Mouse (Mus musculus) stomach, postnatal 0 days (tissue): ENCODE results near the gene 4931428F04Rik. TPM values are rescaled to one million over a fixed set of nuclear protein-coding genes. Genes with fewer than 3 reads are reported as not detected.

Source experiments
- ATAC-seq: fragments of 200-750 bp; cut with Nextera tagmentation; 2 replicates; pipeline ENCODE4 v1.8.0; 2017; ENCODE audit not compliant: low FRiP score, low TSS enrichment
- DNase-seq: peaks from one replicate; pipeline ENCODE4 v3.0.0-alpha.2; 2016; ENCODE audit warnings: low spot score
- H3K27ac ChIP-seq: fragments of 300-500 bp; sonication (generic); replicated peaks from 2 replicates; pipeline ENCODE4 v1.5.1; 2014; ENCODE audit warnings: mild to moderate bottlenecking, control low read depth
- H3K27me3 ChIP-seq: fragments of 300-500 bp; sonication (generic); 2 replicates; pipeline ENCODE4 v1.6.1; 2014; ENCODE audit warnings: low read length; ENCODE audit not compliant: control insufficient read depth, insufficient read depth
- H3K36me3 ChIP-seq: fragments of 300-500 bp; sonication (generic); 2 replicates; pipeline ENCODE4 v1.6.1; 2014; ENCODE audit warnings: low read length, mixed read lengths; ENCODE audit not compliant: control insufficient read depth, insufficient read depth
- H3K4me1 ChIP-seq: fragments of 300-500 bp; sonication (generic); replicated peaks from 2 replicates; pipeline ENCODE4 v1.6.1; 2014; ENCODE audit warnings: antibody characterized with exemption; ENCODE audit not compliant: control insufficient read depth, insufficient read depth
- H3K4me2 ChIP-seq: fragments of 300-500 bp; sonication (generic); replicated peaks from 2 replicates; pipeline ENCODE4 v1.6.1; 2014; ENCODE audit warnings: low read depth, mild to moderate bottlenecking, control low read depth, moderate library complexity
- H3K4me3 ChIP-seq: fragments of 300-500 bp; sonication (generic); 2 replicates; pipeline ENCODE4 v1.5.1; 2014; ENCODE audit warnings: low read depth, low read length, control low read depth
- H3K9ac ChIP-seq: fragments of 300-500 bp; sonication (generic); 2 replicates; pipeline ENCODE4 v1.6.1; 2014; ENCODE audit warnings: mild to moderate bottlenecking, low read length, control low read depth, mixed read lengths
- H3K9me3 ChIP-seq: fragments of 300-500 bp; sonication (generic); 2 replicates; pipeline ENCODE4 v1.6.1; 2016; ENCODE audit warnings: low read length; ENCODE audit not compliant: control insufficient read depth
- CTCF ChIP-seq: IDR thresholded peaks from 2 replicates; pipeline ENCODE4 v1.5.1; 2016; ENCODE audit warnings: antibody characterized with exemption, low read depth, mild to moderate bottlenecking, moderate library complexity
- EP300 ChIP-seq: optimal IDR thresholded peaks from 2 replicates; pipeline ENCODE3; 2016; ENCODE audit warnings: antibody characterized with exemption
- WGBS: fragments of 180-500 bp; shearing (Covaris S2); extraction: QIAGEN DNeasy Blood & Tissue Kit; methylation state at CpG from one replicate; pipeline ENCODE4 v1.1.7; 2014; 5-methylcytosine and 5-hydroxymethylcytosine counted together
- polyA plus RNA-seq: library from polyadenylated mRNA; unstranded; fragments of >200 nt; fragmentation: Nextera tagmentation; extraction: Ambion mirVana; gene quantifications from 2 replicates; pipeline ENCODE4 v1.2.1, GENCODE M21; 2015

4931428F04Rik gene
- polyA plus RNA-seq, 1 experiment from 2014 or later: 1.9 TPM

- Histone ChIP-seq H3K4me3 (no peak overlapping the region), H3K27me3 (no peaks in the 10 kb centered on the region), H3K9ac (no peak overlapping the region), H3K4me2 (no peak overlapping the region), H3K27ac (no peak overlapping the region), H3K4me1 (peaks cover 11% of the 10 kb centered on the region), H3K36me3 (peaks cover 40% of the 10 kb centered on the region), H3K9me3 (no peaks in the 10 kb centered on the region)
- WGBS: 93% methylated on average over 12 of the region's 12 CpGs
- DNase-seq (no peak), ATAC-seq (no peak)
- TF ChIP-seq CTCF (no peak), EP300 (no peak)
Measured at GRCm38 (mm10) chr8:105330325-105330724, 40.7 kb upstream of the 4931428F04Rik start.

- Histone ChIP-seq H3K9ac (peak overlapping the region; percentile 68), H3K27ac (peak overlapping the region; percentile 82), H3K36me3 (peaks cover 30% of the 10 kb centered on the region), H3K4me2 (peak overlapping the region; percentile 90), H3K4me1 (peaks cover 12% of the 10 kb centered on the region), H3K9me3 (no peaks in the 10 kb centered on the region), H3K4me3 (peak overlapping the region; percentile 87), H3K27me3 (no peaks in the 10 kb centered on the region)
- DNase-seq: peak; percentile 19
- WGBS: 34% methylated on average over 6 of the region's 6 CpGs
- no peak for ATAC-seq
- TF ChIP-seq EP300: no peak
Measured at GRCm38 (mm10) chr8:105326968-105327367, 37.3 kb upstream of the 4931428F04Rik start.

GRCm38 (mm10) chr8:105326141-105326672 lies 36.5 kb upstream of the 4931428F04Rik start, which contains the start of the genes Lrrc29 and Tmem208:
Gene Lrrc29, minus strand, starts transcription at chr8:105326278.
Gene Tmem208, plus strand, starts transcription at chr8:105326354.
- Histone ChIP-seq H3K27me3 (no peaks in the 10 kb centered on the region), H3K4me1 (peaks cover 12% of the 10 kb centered on the region), H3K9ac (peak within 1 kb of the TSS; percentile 82), H3K9me3 (no peaks in the 10 kb centered on the region), H3K36me3 (peaks cover 25% of the 10 kb centered on the region), H3K27ac (peak within 1 kb of the TSS; percentile 82), H3K4me2 (peak within 1 kb of the TSS; percentile 90), H3K4me3 (peak within 1 kb of the TSS; percentile 87)
- ATAC-seq (peak; percentile 92), DNase-seq (peak; percentile 97)
- under 1% methylated on average over 36 of the region's 36 CpGs for WGBS
- TF ChIP-seq CTCF: peak; percentile 74
- no peak for TF ChIP-seq EP300

GRCm38 (mm10) chr8:105325641-105326093 lies 36.0 kb upstream of the 4931428F04Rik start:
- Histone ChIP-seq H3K4me2 (peak overlapping the region; percentile 90), H3K4me1 (peaks cover 12% of the 10 kb centered on the region), H3K36me3 (peaks cover 25% of the 10 kb centered on the region), H3K9ac (peak overlapping the region; percentile 82), H3K4me3 (peak overlapping the region; percentile 87), H3K9me3 (no peaks in the 10 kb centered on the region), H3K27ac (peak overlapping the region; percentile 65; the same call in 1 of the 2 replicates), H3K27me3 (no peaks in the 10 kb centered on the region)
- ATAC-seq (peak; percentile 19), DNase-seq (no peak)
- TF ChIP-seq CTCF (no peak), EP300 (no peak)
- under 1% methylated on average over 12 of the region's 12 CpGs for WGBS

GRCm38 (mm10) chr8:105323183-105323582 lies 33.5 kb upstream of the 4931428F04Rik start:
- H3K4me3 ChIP-seq: no peak overlapping the region
- no peak overlapping the region for H3K27ac ChIP-seq
- 88% methylated on average over 4 of the region's 4 CpGs for WGBS
- ATAC-seq: no peak
- peaks cover 6% of the 10 kb centered on the region for H3K36me3 ChIP-seq
- peaks cover 12% of the 10 kb centered on the region for H3K4me1 ChIP-seq
- no peaks in the 10 kb centered on the region for H3K27me3 ChIP-seq
- no peak overlapping the region for H3K4me2 ChIP-seq
- H3K9ac ChIP-seq: no peak overlapping the region
- no peak for DNase-seq
- no peak for TF ChIP-seq EP300
- TF ChIP-seq CTCF: no peak
- no peaks in the 10 kb centered on the region for H3K9me3 ChIP-seq

GRCm38 (mm10) chr8:105318662-105319190 lies 29.1 kb upstream of the 4931428F04Rik start:
- DNase-seq (peak; percentile 10), ATAC-seq (no peak)
- WGBS: 78% methylated on average over 11 of the region's 11 CpGs
- Histone ChIP-seq H3K4me1 (no peaks in the 10 kb centered on the region), H3K9me3 (no peaks in the 10 kb centered on the region), H3K27me3 (no peaks in the 10 kb centered on the region), H3K4me3 (no peak overlapping the region), H3K36me3 (peaks cover 11% of the 10 kb centered on the region; the same call in 1 of the 2 replicates), H3K4me2 (no peak overlapping the region), H3K27ac (no peak overlapping the region), H3K9ac (no peak overlapping the region)
- no peak for TF ChIP-seq EP300
- TF ChIP-seq CTCF: no peak
